In genomic region chr16:18073259-18073962, GRCm38 (mm10) we compare ENCODE assay signal across 1 mouse cellular context.
TF ChIP-seq lines count a peak whose summit lies in the region.

No protein-coding gene starts in this region.

TF ChIP-seq in MEL, 35 proteins besides CTCF, POLR2A, EP300 and RAD21 (continued from another document):
- TF ChIP-seq SMC3 (IDR thresholded peaks at IDR 0.05; ENCODE audit: low read depth, low read length) = no peak
- 0 out of 2 replicates have a peak, but pooled peaks have one; percentile 22 for TF ChIP-seq MXI1 (IDR thresholded peaks at IDR 0.05; ENCODE audit: low read depth, low read length)
- no peak for TF ChIP-seq MYC (IDR thresholded peaks at IDR 0.05; ENCODE audit: low read depth, low read length)
- TF ChIP-seq POLR2AphosphoS5 (IDR thresholded peaks at IDR 0.05; ENCODE audit: borderline replicate concordance, low read depth, low read length) = no peak; the same call in 1 of the 2 replicates
- TF ChIP-seq TBP (IDR thresholded peaks at IDR 0.05; ENCODE audit: low read depth, low read length) = no peak
- no peak for TF ChIP-seq USF2 (IDR thresholded peaks at IDR 0.05; ENCODE audit: borderline replicate concordance in 1 of 2, insufficient read depth in 1 of 2, low read depth in 1 of 2, low read length in 2 of 2)
- no peak for TF ChIP-seq UBTF (IDR thresholded peaks at IDR 0.05; ENCODE audit: borderline replicate concordance, insufficient read depth, low read depth, low read length)
- no peak for TF ChIP-seq ZKSCAN1 (IDR thresholded peaks at IDR 0.05; ENCODE audit: low read depth, low read length)
- peak; percentile 49 for TF ChIP-seq MYB (IDR thresholded peaks at IDR 0.05; ENCODE audit: low read depth, low read length)
